Mouse (Mus musculus): ENCODE measurements around the gene Grm6. TPM values are rescaled to one million over a fixed set of nuclear protein-coding genes. Genes with fewer than 3 reads are reported as not detected.

Grm6 gene
- polyA plus RNA-seq (2011; ENCODE audit: insufficient read depth, insufficient read length, low read depth, missing spikeins): 0.25 TPM in 1 of 2 replicates, not detected in the other

DNA sequence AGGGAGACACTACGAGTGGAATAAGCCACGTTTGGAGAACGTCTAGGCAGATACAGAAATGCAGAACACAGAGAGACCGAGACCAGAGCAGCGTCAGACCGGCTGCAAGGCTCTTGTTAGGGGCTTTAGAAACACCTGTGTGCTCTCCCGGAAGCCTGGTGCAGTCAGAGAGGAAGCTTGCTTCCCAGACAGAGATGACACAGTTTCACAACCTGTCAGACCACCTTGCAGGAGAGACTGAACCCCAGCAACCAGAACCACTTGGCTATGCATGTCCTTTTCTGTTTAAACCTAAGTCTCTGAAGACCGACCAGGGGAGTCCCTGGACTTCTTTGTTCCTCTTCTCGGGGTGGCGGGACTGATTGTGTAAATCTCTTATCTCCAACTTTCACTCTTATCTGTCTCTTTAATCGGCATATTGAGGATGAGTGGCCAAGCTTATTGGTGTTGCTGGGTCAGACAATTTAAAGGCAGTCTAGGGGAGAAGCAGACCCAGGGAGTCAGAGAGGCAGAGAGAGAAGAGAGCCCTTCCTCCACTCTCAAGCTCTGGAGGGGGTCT is at the start of gene Grm6:
TSS of gene Grm6 (plus strand) at position 509 of the 559 bp plus-strand sequence.
- no peak within 1 kb of the TSS for H3K27ac ChIP-seq (ENCODE audit: insufficient read depth, low read length)
- H3K9ac ChIP-seq (ENCODE audit: low read depth, poor library complexity, severe bottlenecking): peak within 1 kb of the TSS; percentile 27

GRCm38 (mm10) chr11:50814233-50814632 is 36.3 kb upstream of the Grm6 start:
- H3K4me3 ChIP-seq (ENCODE audit: low read depth, low read length): no peak overlapping the region
- H3K36me3 ChIP-seq (ENCODE audit: control insufficient read depth, insufficient read depth, low read length, poor library complexity, severe bottlenecking): peaks cover 18% of the 10 kb centered on the region
- no peak overlapping the region for H3K9ac ChIP-seq (ENCODE audit: low read depth, poor library complexity, severe bottlenecking)
- no peak overlapping the region for H3K27ac ChIP-seq (ENCODE audit: insufficient read depth, low read length)
- H3K27me3 ChIP-seq (ENCODE audit: control insufficient read depth, insufficient read depth, low read length, poor library complexity, severe bottlenecking): no peaks in the 10 kb centered on the region
- no peaks in the 10 kb centered on the region for H3K4me1 ChIP-seq (ENCODE audit: control insufficient read depth, insufficient read depth, low read length)
- peaks cover 8% of the 10 kb centered on the region for H3K9me3 ChIP-seq (replicated peaks; ENCODE audit: control insufficient read depth, insufficient read depth, low read length, poor library complexity, severe bottlenecking)
- no peak for TF ChIP-seq POLR2A (IDR thresholded peaks at IDR 0.05; ENCODE audit: insufficient read depth, low read length)
- no peak for TF ChIP-seq EP300 (IDR thresholded peaks at IDR 0.05; ENCODE audit: insufficient read depth, low read depth, low read length)
- TF ChIP-seq CTCF (IDR thresholded peaks at IDR 0.05; ENCODE audit: low read depth, low read length): no peak

More for the DNA sequence above, at the start of gene Grm6:
- no peak for TF ChIP-seq CTCF (IDR thresholded peaks at IDR 0.05; ENCODE audit: low read depth, low read length)
- Histone ChIP-seq H3K9me3 (replicated peaks; ENCODE audit: control insufficient read depth, insufficient read depth, low read length, poor library complexity, severe bottlenecking) (no peaks in the 10 kb centered on the region), H3K27me3 (ENCODE audit: control insufficient read depth, insufficient read depth, low read length, poor library complexity, severe bottlenecking) (peaks cover 14% of the 10 kb centered on the region), H3K4me1 (ENCODE audit: control insufficient read depth, insufficient read depth, low read length) (peaks cover 1% of the 10 kb centered on the region), H3K4me3 (ENCODE audit: low read depth, low read length) (peak within 1 kb of the TSS; percentile 50), H3K36me3 (ENCODE audit: control insufficient read depth, insufficient read depth, low read length, poor library complexity, severe bottlenecking) (no peaks in the 10 kb centered on the region)

DNA sequence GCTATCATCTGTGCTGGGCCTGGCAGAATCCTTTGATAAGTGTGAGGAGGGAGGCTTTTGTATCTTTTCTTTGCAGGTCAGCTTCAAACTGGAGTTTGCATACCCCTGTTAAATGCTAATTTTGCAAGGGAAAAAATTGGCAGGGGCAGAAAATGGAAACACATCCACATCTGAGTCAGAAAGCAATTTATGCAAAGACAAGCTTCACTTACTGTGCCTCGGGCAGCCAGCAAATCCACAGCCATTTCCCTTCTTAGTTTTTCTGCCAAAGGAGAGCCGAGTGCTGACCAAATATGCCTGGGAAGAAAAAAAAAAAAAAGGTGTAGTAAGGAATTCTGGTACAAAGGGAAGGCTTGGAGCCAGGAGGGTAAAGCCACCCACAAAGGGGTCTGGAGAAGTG is 24.3 kb upstream of the Grm6 start:
- Histone ChIP-seq H3K9ac (ENCODE audit: low read depth, poor library complexity, severe bottlenecking) (peak overlapping the region; percentile 80; the same call in 1 of the 2 replicates), H3K4me3 (ENCODE audit: low read depth, low read length) (no peak overlapping the region), H3K27me3 (ENCODE audit: control insufficient read depth, insufficient read depth, low read length, poor library complexity, severe bottlenecking) (no peaks in the 10 kb centered on the region), H3K4me1 (ENCODE audit: control insufficient read depth, insufficient read depth, low read length) (no peaks in the 10 kb centered on the region), H3K36me3 (ENCODE audit: control insufficient read depth, insufficient read depth, low read length, poor library complexity, severe bottlenecking) (peaks cover 10% of the 10 kb centered on the region), H3K9me3 (replicated peaks; ENCODE audit: control insufficient read depth, insufficient read depth, low read length, poor library complexity, severe bottlenecking) (no peaks in the 10 kb centered on the region), H3K27ac (ENCODE audit: insufficient read depth, low read length) (no peak overlapping the region)
- TF ChIP-seq POLR2A (IDR thresholded peaks at IDR 0.05; ENCODE audit: insufficient read depth, low read length) (no peak), CTCF (IDR thresholded peaks at IDR 0.05; ENCODE audit: low read depth, low read length) (no peak), EP300 (IDR thresholded peaks at IDR 0.05; ENCODE audit: insufficient read depth, low read depth, low read length) (no peak)

DNA sequence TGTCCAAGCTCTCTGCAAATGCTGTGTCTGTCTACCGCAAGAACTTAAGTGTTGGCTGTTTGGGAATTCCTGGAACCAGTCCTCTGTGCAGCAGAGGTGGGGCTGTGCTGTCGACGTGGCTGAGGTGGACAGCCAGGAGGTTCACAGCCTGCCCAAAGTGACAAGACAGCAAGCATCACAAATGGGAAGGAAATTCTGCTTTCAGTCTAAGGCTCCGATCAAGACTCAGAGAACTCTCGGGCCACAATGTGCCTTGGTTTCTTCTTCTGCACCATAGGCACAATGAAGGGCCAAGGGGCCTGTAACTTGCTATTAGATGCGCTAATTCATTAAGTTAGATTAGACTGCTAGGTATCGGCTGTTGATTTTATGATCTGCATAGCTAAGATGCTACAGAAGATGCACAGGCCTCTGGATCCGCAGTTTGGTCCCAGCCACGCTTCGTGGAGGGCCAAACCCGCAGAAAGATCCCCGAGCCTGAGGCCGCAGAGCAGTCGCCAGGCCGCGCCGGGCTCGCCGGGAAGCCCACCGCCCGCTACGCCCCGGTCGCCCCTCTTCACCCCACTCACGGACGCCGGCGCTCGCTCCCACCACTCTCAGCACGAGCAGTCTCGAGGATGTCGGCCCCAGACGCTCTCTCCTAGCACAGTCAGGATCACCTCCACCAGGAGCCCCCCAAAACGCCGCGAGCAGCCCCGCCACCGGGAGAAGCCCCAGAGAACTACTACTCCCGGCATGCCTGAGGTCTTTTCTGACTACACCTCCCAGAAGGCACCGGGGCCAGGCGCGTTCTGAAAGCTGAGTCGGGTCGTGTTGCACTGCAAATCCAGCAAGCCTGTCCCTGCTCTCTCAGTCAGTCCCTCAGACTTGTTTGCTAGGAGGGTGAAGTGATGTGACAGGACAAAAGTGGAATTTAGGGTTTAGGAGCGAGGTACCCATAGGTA is 23.2 kb upstream of the Grm6 start, which contains the start of gene Zfp354c:
TSS of gene Zfp354c (minus strand) at position 715 of the 944 bp plus-strand sequence.
- Histone ChIP-seq H3K27me3 (ENCODE audit: control insufficient read depth, insufficient read depth, low read length, poor library complexity, severe bottlenecking) (no peaks in the 10 kb centered on the region), H3K9ac (ENCODE audit: low read depth, poor library complexity, severe bottlenecking) (peak within 1 kb of the TSS; percentile 80), H3K27ac (ENCODE audit: insufficient read depth, low read length) (no peak within 1 kb of the TSS), H3K36me3 (ENCODE audit: control insufficient read depth, insufficient read depth, low read length, poor library complexity, severe bottlenecking) (peaks cover 10% of the 10 kb centered on the region), H3K4me3 (ENCODE audit: low read depth, low read length) (peak within 1 kb of the TSS; percentile 91), H3K4me1 (ENCODE audit: control insufficient read depth, insufficient read depth, low read length) (no peaks in the 10 kb centered on the region), H3K9me3 (replicated peaks; ENCODE audit: control insufficient read depth, insufficient read depth, low read length, poor library complexity, severe bottlenecking) (no peaks in the 10 kb centered on the region)
- no peak for TF ChIP-seq CTCF (IDR thresholded peaks at IDR 0.05; ENCODE audit: low read depth, low read length)
- no peak for TF ChIP-seq EP300 (IDR thresholded peaks at IDR 0.05; ENCODE audit: insufficient read depth, low read depth, low read length)
- peak; percentile 39 for TF ChIP-seq POLR2A (IDR thresholded peaks at IDR 0.05; ENCODE audit: insufficient read depth, low read length)

GRCm38 (mm10) chr11:50835727-50836126 is 14.8 kb upstream of the Grm6 start:
- Histone ChIP-seq H3K9me3 (replicated peaks; ENCODE audit: control insufficient read depth, insufficient read depth, low read length, poor library complexity, severe bottlenecking) (no peaks in the 10 kb centered on the region), H3K27ac (ENCODE audit: insufficient read depth, low read length) (no peak overlapping the region), H3K27me3 (ENCODE audit: control insufficient read depth, insufficient read depth, low read length, poor library complexity, severe bottlenecking) (no peaks in the 10 kb centered on the region), H3K36me3 (ENCODE audit: control insufficient read depth, insufficient read depth, low read length, poor library complexity, severe bottlenecking) (no peaks in the 10 kb centered on the region), H3K9ac (ENCODE audit: low read depth, poor library complexity, severe bottlenecking) (no peak overlapping the region), H3K4me3 (ENCODE audit: low read depth, low read length) (no peak overlapping the region), H3K4me1 (ENCODE audit: control insufficient read depth, insufficient read depth, low read length) (no peaks in the 10 kb centered on the region)
- TF ChIP-seq EP300 (IDR thresholded peaks at IDR 0.05; ENCODE audit: insufficient read depth, low read depth, low read length): no peak
- TF ChIP-seq CTCF (IDR thresholded peaks at IDR 0.05; ENCODE audit: low read depth, low read length): no peak
- no peak for TF ChIP-seq POLR2A (IDR thresholded peaks at IDR 0.05; ENCODE audit: insufficient read depth, low read length)

Measured in ES-Bruce4 (cell line).